Mouse (Mus musculus) limb, embryonic 13.5 days (tissue): Measurements from ENCODE around the gene Dnah8. TPM values are rescaled to one million over a fixed set of nuclear protein-coding genes. Genes with fewer than 3 reads are reported as not detected.
A peak's percentile ranks its signal among the peaks of the same experiment; 100 is the strongest.

ENCODE experiments used
- ATAC-seq: fragments of 200-750 bp; cut with Nextera tagmentation; 2 replicates; pipeline ENCODE4 v1.8.0; 2017; ENCODE audit warnings: low read depth, moderate number of reproducible peaks, moderate TSS enrichment; ENCODE audit not compliant: low FRiP score
- H3K27ac ChIP-seq: fragments of 300-500 bp; sonication (generic); 2 replicates; pipeline ENCODE4 v1.5.1; 2015; ENCODE audit warnings: inconsistent platforms, mild to moderate bottlenecking, moderate library complexity
- H3K27me3 ChIP-seq: fragments of 300-500 bp; sonication (generic); 2 replicates; pipeline ENCODE4 v1.6.1; 2015; ENCODE audit warnings: mild to moderate bottlenecking, inconsistent platforms
- H3K36me3 ChIP-seq: fragments of 300-500 bp; sonication (generic); 2 replicates; pipeline ENCODE4 v1.6.1; 2015; ENCODE audit warnings: inconsistent platforms, mild to moderate bottlenecking, moderate library complexity
- H3K4me1 ChIP-seq: fragments of 300-500 bp; sonication (generic); 2 replicates; pipeline ENCODE4 v1.6.1; 2015; ENCODE audit warnings: inconsistent platforms
- H3K4me2 ChIP-seq: fragments of 300-500 bp; sonication (generic); replicated peaks from 2 replicates; pipeline ENCODE4 v1.6.1; 2015; ENCODE audit warnings: inconsistent platforms, mild to moderate bottlenecking, moderate library complexity
- H3K4me3 ChIP-seq: fragments of 300-500 bp; sonication (generic); 2 replicates; pipeline ENCODE4 v1.5.1; 2015; ENCODE audit warnings: moderate library complexity, mild to moderate bottlenecking, inconsistent platforms
- H3K9ac ChIP-seq: fragments of 300-500 bp; sonication (generic); 2 replicates; pipeline ENCODE4 v1.6.1; 2015; ENCODE audit warnings: mild to moderate bottlenecking, inconsistent platforms
- H3K9me3 ChIP-seq: fragments of 300-500 bp; sonication (generic); 2 replicates; pipeline ENCODE4 v1.6.1; 2016; ENCODE audit warnings: inconsistent platforms
- WGBS: fragments of 180-500 bp; shearing (Covaris S2); methylation state at CpG from one replicate; pipeline ENCODE4 v1.1.7; 2015; 5-methylcytosine and 5-hydroxymethylcytosine counted together
- polyA plus RNA-seq: library from polyadenylated mRNA; unstranded; fragments of >200 nt; fragmentation: Nextera tagmentation; extraction: Ambion mirVana; gene quantifications from 2 replicates; pipeline ENCODE4 v1.2.1, GENCODE M21; 2015

Gene Dnah8
- polyA plus RNA-seq, 1 experiment from 2014 or later: 1.1 TPM

DNA sequence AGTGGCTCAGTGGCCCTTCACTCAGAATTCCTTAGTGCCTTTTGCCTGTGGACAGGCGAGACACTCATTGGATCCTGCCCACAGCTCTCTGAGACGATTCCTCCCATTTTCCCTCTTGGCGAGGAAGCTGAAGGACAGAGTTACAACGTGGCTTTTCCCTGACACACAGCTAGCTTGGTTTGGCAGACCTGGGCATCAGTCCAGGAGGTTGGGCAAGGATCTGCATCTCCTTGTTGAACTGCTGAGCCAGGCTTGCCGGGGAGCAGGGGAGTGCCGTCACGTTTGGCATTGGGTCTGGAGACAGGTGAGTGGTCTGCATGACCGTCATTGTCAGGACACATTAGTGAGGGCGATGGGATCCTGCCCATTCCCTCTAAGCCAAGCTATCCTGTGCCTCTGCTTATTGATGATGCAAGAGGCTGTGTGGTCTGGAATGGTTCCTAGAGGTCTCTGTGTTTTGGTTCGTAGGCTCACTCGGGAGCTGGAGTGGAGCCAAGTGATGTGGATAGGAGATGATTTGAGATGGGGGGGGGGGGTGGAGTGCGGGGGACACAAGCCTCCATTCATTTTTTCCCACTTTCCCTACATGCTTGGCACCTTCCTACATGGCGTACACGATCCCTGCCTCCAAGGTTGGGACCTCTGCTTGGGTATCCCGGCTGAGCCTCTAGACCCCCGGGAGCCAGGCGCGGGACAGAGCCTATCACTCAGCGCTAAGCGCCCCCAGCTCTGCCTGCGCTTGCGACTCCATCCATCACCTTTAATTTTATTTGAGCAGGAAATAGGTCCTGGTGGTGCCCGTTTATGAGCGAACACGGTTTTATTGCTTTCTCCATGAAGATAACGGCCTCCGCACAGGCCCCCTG is 286.9 kb downstream of the Dnah8 start:
- H3K27me3 ChIP-seq: peaks cover 90% of the 10 kb centered on the region
- peaks cover 24% of the 10 kb centered on the region for H3K4me1 ChIP-seq
- no peaks in the 10 kb centered on the region for H3K36me3 ChIP-seq
- WGBS: 28% methylated on average over 26 of the region's 27 CpGs
- no peak for ATAC-seq
- no peaks in the 10 kb centered on the region for H3K9me3 ChIP-seq
- H3K4me2 ChIP-seq: peak overlapping the region; percentile 44
- no peak overlapping the region for H3K27ac ChIP-seq
- no peak overlapping the region for H3K9ac ChIP-seq
- 0 out of 2 replicates have a peak overlapping the region, but pooled peaks have one; percentile 5 for H3K4me3 ChIP-seq

DNA sequence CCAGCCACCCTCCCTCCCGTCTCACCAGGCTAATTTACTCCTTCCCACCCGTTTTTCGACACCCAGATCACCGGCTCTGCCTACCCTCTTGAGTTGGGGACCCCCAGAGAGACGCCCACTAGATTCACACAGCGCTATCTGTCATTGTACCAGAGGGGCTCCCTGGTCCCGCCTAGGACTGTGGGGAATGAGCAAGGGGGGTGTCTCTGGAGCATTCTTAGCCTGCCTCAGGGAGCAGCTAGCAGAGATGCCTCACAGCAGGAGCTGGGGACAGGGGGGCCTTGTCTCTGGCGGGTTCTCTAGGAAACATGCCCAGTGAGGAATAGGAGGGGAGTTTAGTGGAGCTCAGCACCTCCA is 287.6 kb downstream of the Dnah8 start:
- Histone ChIP-seq H3K27me3 (peaks cover 84% of the 10 kb centered on the region), H3K4me2 (peak overlapping the region; percentile 44), H3K9ac (no peak overlapping the region), H3K4me3 (0 out of 2 replicates have a peak overlapping the region, but pooled peaks have one; percentile 5), H3K27ac (no peak overlapping the region), H3K4me1 (peaks cover 24% of the 10 kb centered on the region), H3K36me3 (no peaks in the 10 kb centered on the region), H3K9me3 (no peaks in the 10 kb centered on the region)
- 12% methylated on average over 8 of the region's 8 CpGs for WGBS
- no peak for ATAC-seq

DNA sequence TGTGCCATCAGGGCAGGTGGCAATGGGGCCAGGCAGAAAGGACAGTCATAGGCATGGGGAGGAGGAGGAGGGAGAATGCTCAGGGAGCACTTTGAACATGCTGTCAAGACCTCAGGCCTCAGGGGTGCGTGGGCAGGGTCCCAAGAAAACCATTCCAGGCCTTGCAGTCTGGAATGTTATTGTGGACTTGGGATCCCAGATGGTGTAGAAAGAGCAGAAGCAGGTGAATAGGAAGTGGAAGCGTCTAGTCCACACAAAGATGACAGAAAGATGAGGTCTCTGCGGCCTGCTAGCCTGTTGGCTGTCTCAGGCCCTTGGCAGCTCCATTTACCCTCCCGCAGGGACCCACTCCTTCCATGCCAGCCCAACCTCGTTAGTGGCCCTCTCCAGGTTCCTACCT is 288.4 kb downstream of the Dnah8 start:
- Histone ChIP-seq H3K4me1 (peaks cover 24% of the 10 kb centered on the region), H3K36me3 (no peaks in the 10 kb centered on the region), H3K27me3 (peaks cover 79% of the 10 kb centered on the region), H3K4me3 (no peak overlapping the region), H3K27ac (no peak overlapping the region), H3K9ac (no peak overlapping the region), H3K9me3 (no peaks in the 10 kb centered on the region), H3K4me2 (no peak overlapping the region)
- ATAC-seq: no peak
- 40% methylated on average over 5 of the region's 5 CpGs for whole genome bisulfite sequencing

DNA sequence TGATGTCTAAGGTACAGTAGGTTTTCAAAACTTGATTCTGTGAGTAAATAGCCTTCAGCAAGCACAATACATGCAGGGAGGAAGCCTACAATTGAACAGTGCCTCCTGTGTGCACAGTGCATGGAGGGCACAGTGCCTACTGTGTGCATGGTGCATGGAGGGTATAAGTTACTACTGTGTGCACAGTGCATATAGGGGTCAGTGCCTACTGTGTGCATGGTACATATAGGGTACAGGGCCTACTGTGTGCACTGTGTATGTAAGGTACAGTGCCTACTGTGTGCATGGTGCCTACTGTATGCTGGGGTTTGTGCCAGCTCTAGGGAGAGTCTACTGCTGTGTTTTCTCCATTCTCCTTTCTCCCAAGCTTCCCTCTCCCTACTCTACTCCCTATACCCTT is 290.1 kb downstream of the Dnah8 start:
- H3K4me1 ChIP-seq: peaks cover 24% of the 10 kb centered on the region
- H3K27ac ChIP-seq: no peak overlapping the region
- H3K36me3 ChIP-seq: no peaks in the 10 kb centered on the region
- no peak overlapping the region for H3K9ac ChIP-seq
- H3K9me3 ChIP-seq: no peaks in the 10 kb centered on the region
- ATAC-seq: no peak
- H3K4me3 ChIP-seq: no peak overlapping the region
- no peak overlapping the region for H3K4me2 ChIP-seq
- peaks cover 62% of the 10 kb centered on the region for H3K27me3 ChIP-seq

DNA sequence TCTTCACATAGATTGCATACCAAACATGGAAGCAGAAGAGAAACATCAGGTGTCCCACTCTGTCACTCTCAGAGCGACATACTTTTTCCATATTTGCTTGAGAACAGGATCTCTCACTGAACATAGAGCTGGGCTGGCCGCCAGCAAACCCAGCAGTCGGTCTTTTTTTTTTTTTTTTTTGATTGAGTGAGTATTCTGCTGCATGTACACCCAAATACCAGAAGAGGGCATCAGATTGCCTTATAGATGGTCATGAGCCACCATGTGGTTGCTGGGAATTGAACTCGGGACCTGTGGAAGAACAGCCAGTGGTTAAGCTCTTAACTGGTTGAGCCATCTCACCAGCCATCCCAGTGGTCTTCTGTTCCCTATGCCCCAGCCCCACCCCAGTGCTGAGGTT is 299.4 kb downstream of the Dnah8 start:
- H3K9me3 ChIP-seq: no peaks in the 10 kb centered on the region
- ATAC-seq: no peak
- H3K27ac ChIP-seq: no peak overlapping the region

More for the DNA sequence above, 299.4 kb downstream of the Dnah8 start:
- no peak overlapping the region for H3K4me2 ChIP-seq
- no peak overlapping the region for H3K4me3 ChIP-seq
- no peaks in the 10 kb centered on the region for H3K4me1 ChIP-seq
- H3K36me3 ChIP-seq: no peaks in the 10 kb centered on the region
- H3K27me3 ChIP-seq: peaks cover 3% of the 10 kb centered on the region; the same call in 1 of the 2 replicates
- H3K9ac ChIP-seq: no peak overlapping the region
- WGBS: 66% methylated on average over 4 of the region's 4 CpGs

Other genes starting within 250 kb of the Dnah8 start
- 74.3 and 76.1 TPM in 2 replicates for gene Btbd9, start 47.9 kb upstream of the Dnah8 start, polyA plus RNA-seq
- gene Glo1, start 2.5 kb downstream of the Dnah8 start, polyA plus RNA-seq: 209 and 211 TPM in 2 replicates